In the genomic region with DNA sequence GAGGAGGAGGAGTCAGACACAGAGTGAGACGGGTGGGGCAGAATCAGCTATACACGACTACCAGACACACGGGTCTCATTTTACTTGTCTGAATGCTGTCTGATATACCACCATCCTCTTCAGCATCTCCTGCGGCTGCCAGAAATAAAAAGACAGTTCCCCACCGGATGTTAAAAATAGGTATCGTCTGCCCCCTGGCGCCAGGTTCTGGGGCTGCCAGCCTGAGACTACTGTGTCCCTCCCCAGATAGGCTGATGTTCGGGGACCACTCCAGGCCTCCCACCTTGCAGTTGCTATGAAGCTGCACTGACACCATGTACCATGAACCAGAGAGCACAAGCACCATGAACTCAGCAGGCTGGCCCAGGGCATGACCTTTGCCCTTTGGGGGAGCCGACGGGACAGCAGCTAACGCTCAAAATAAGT, we compare ENCODE assay signal across 9 mouse cellular contexts. TPM values are rescaled to one million over a fixed set of nuclear protein-coding genes. Genes with fewer than 3 reads are reported as not detected.
DNase-seq lines count a peak whose midpoint lies in the region; ATAC-seq and TF ChIP-seq lines count a peak whose summit lies in the region.
"Had no signal": no experiment of that assay in that cellular context is flagged by ENCODE, and none has a peak within 500 bp of the region (broad histone marks: within the 10 kb centered on the region; RNA-seq: fewer than 3 reads in every experiment).

No protein-coding gene starts in this region.

- H3K4me1 ChIP-seq in heart, embryonic 12.5 days (replicated peaks), result peaks cover 14% of the 10 kb centered on the region
- H3K4me1 ChIP-seq in ES-Bruce4 (ENCODE audit: control insufficient read depth, insufficient read depth, low read length), result peaks cover 3% of the 10 kb centered on the region
- peaks cover 9% of the 10 kb centered on the region for H3K4me1 ChIP-seq in midbrain, embryonic 15.5 days

- TF ChIP-seq EP300 in ES-Bruce4 (IDR thresholded peaks at IDR 0.05; ENCODE audit: insufficient read depth, low read depth, low read length), result no peak

- no peaks in the 10 kb centered on the region for H3K36me3 ChIP-seq in heart, embryonic 12.5 days
- no peaks in the 10 kb centered on the region for H3K36me3 ChIP-seq in ES-Bruce4 (ENCODE audit: control insufficient read depth, insufficient read depth, low read length, poor library complexity, severe bottlenecking)
- H3K36me3 ChIP-seq in midbrain, embryonic 15.5 days (replicated peaks), result no peaks in the 10 kb centered on the region
- H3K36me3 ChIP-seq: heart, embryonic 15.5 days had no signal

- WGBS in heart, embryonic 12.5 days, result 44% methylated on average over 11 of the region's 11 CpGs
- 45% methylated on average over 11 of the region's 11 CpGs for WGBS in midbrain, embryonic 15.5 days

- no peak overlapping the region for H3K27ac ChIP-seq in heart, embryonic 12.5 days (ENCODE audit: poor library complexity, severe bottlenecking)
- H3K27ac ChIP-seq in ES-Bruce4 (ENCODE audit: insufficient read depth, low read length), result no peak overlapping the region
- H3K27ac ChIP-seq in midbrain, embryonic 15.5 days, result no peak overlapping the region
- H3K27ac ChIP-seq: heart, embryonic 15.5 days had no signal

- no peak overlapping the region for H3K4me3 ChIP-seq in heart, embryonic 12.5 days
- H3K4me3 ChIP-seq in ES-Bruce4 (ENCODE audit: low read depth, low read length), result no peak overlapping the region
- H3K4me3 ChIP-seq in midbrain, embryonic 15.5 days, result no peak overlapping the region
- H3K4me3 ChIP-seq: heart, embryonic 15.5 days had no signal

- peaks cover 20% of the 10 kb centered on the region; the same call in 1 of the 2 replicates for H3K27me3 ChIP-seq in heart, embryonic 12.5 days (replicated peaks)
- no peaks in the 10 kb centered on the region for H3K27me3 ChIP-seq in ES-Bruce4 (ENCODE audit: control insufficient read depth, insufficient read depth, low read length, poor library complexity, severe bottlenecking)
- H3K27me3 ChIP-seq in midbrain, embryonic 15.5 days (replicated peaks), result no peaks in the 10 kb centered on the region

- TF ChIP-seq POLR2A in ES-Bruce4 (IDR thresholded peaks at IDR 0.05; ENCODE audit: insufficient read depth, low read length), result no peak

- H3K9me3 ChIP-seq in heart, embryonic 12.5 days (replicated peaks), result no peaks in the 10 kb centered on the region
- H3K9me3 ChIP-seq in ES-Bruce4 (replicated peaks; ENCODE audit: control insufficient read depth, insufficient read depth, low read length, poor library complexity, severe bottlenecking), result no peaks in the 10 kb centered on the region
- no peaks in the 10 kb centered on the region for H3K9me3 ChIP-seq in midbrain, embryonic 15.5 days
- H3K9me3 ChIP-seq: heart, embryonic 15.5 days had no signal

- no peak for ATAC-seq in heart, embryonic 12.5 days (ENCODE audit: insufficient number of reproducible peaks, low FRiP score)
- ATAC-seq in midbrain, embryonic 15.5 days (replicated peaks), result peak; percentile 62

- peak; percentile 3 for TF ChIP-seq CTCF in ES-Bruce4 (IDR thresholded peaks at IDR 0.05; ENCODE audit: low read depth, low read length)

- peak; percentile 71 for DNase-seq in heart, postnatal 4 days
- DNase-seq in cerebellum, postnatal 10 days, result peak; percentile 86 to 87
- peak; percentile 44 to 49 for DNase-seq in frontal cortex, postnatal 25 days (ENCODE audit: low spot score in 2 of 2)
- DNase-seq in layer of hippocampus, postnatal 25 days (ENCODE audit: extremely low spot score in 1 of 2, low spot score in 1 of 2), result peak; percentile 60 to 76
- DNase-seq in thymus, postnatal 36 days, result peak; percentile 54 to 61

- no peak overlapping the region for H3K4me2 ChIP-seq in heart, embryonic 12.5 days
- H3K4me2 ChIP-seq in midbrain, embryonic 15.5 days, result no peak overlapping the region
- H3K4me2 ChIP-seq: heart, embryonic 15.5 days had no signal

- H3K9ac ChIP-seq in heart, embryonic 12.5 days, result no peak overlapping the region
- H3K9ac ChIP-seq in ES-Bruce4 (ENCODE audit: low read depth, poor library complexity, severe bottlenecking), result no peak overlapping the region
- no peak overlapping the region for H3K9ac ChIP-seq in midbrain, embryonic 15.5 days
- H3K9ac ChIP-seq: heart, embryonic 15.5 days had no signal

RNA-seq across cellular contexts. Expression of gene Abcc8, which starts 24.2 kb away (rescaled TPM):
- 10 to 100 TPM; 72.8 to 79.6 TPM for total RNA-seq in heart, postnatal 4 days (2021)
- 6.2 and 7.0 TPM in 2 replicates for polyA plus RNA-seq in heart, embryonic 12.5 days (2016; fragmentation: Nextera tagmentation; extraction: Ambion mirVana)
- 1.6 and 4.2 TPM in 2 replicates for polyA plus RNA-seq in ES-Bruce4 (2011; ENCODE audit: insufficient read depth, insufficient read length, low read depth, missing spikeins)
- total RNA-seq in layer of hippocampus, postnatal 25 days (2021), result 10 to 100 TPM; 42.6 to 48.4 TPM
- 5.8 and 9.3 TPM in 2 replicates for polyA plus RNA-seq in midbrain, embryonic 15.5 days (2015; fragmentation: Nextera tagmentation; extraction: Ambion mirVana)

RNA-seq across cellular contexts. Expression of gene Ush1c, which starts 34.2 kb away (rescaled TPM):
- total RNA-seq in heart, postnatal 4 days (2021), result 10 to 100 TPM; 13.1 to 14.2 TPM
- polyA plus RNA-seq in heart, embryonic 12.5 days (2016; fragmentation: Nextera tagmentation; extraction: Ambion mirVana), result 2.3 and 2.4 TPM in 2 replicates
- 3.1 and 6.3 TPM in 2 replicates for polyA plus RNA-seq in ES-Bruce4 (2011; ENCODE audit: insufficient read depth, insufficient read length, low read depth, missing spikeins)
- total RNA-seq in layer of hippocampus, postnatal 25 days (2021), result under 1 TPM in 1 of 2 experiments, not detected in 1; 0.28 TPM
- 1.9 and 2.3 TPM in 2 replicates for polyA plus RNA-seq in midbrain, embryonic 15.5 days (2015; fragmentation: Nextera tagmentation; extraction: Ambion mirVana)

RNA-seq across cellular contexts. Expression of gene Otog, which starts 36.7 kb away (rescaled TPM):
- total RNA-seq in heart, postnatal 4 days (2021), result not detected
- not detected in 2 replicates for polyA plus RNA-seq in heart, embryonic 12.5 days (2016; fragmentation: Nextera tagmentation; extraction: Ambion mirVana)
- 0.30 and 0.38 TPM in 2 replicates for polyA plus RNA-seq in ES-Bruce4 (2011; ENCODE audit: insufficient read depth, insufficient read length, low read depth, missing spikeins)
- total RNA-seq in layer of hippocampus, postnatal 25 days (2021), result under 1 TPM; 0.14 to 0.27 TPM
- polyA plus RNA-seq in midbrain, embryonic 15.5 days (2015; fragmentation: Nextera tagmentation; extraction: Ambion mirVana), result 0.11 TPM in 1 of 2 replicates, not detected in the other
- polyA plus RNA-seq: heart, embryonic 15.5 days had no signal
